Mouse (Mus musculus) ES-Bruce4 (cell line): ENCODE measurements around the gene Nme4.

Experiments used
- CTCF ChIP-seq: IDR thresholded peaks from one replicate; pipeline ENCODE4 v1.8.1; 2011; ENCODE audit warnings: low read depth, low read length
- EP300 ChIP-seq: IDR thresholded peaks from 2 replicates; pipeline ENCODE4 v1.6.1; 2011; ENCODE audit warnings: low read depth, low read length; ENCODE audit not compliant: insufficient read depth

DNA sequence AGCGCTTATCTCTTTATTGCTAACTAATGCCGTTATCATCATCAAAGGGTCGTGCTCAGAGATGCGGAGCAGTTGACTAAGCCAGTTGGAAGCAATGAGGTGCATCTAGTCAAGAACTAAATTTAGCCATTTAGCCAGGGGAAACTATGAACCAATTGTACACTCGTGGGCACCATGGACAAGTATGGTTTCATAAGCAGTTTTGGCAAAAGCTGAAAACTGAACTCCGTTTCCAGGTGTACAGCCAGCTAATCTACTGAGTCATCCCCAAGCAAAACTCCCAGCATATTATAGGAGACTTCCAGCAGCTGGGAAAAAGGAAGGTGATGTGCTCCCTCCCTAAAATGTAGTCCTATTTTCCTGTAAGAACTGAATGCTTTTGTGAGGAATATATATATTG is 25.3 kb downstream of the Nme4 start:
- TF ChIP-seq EP300, result no peak
- no peak for TF ChIP-seq CTCF
